Mouse (Mus musculus) testis, adult 2 months (tissue): Measurements from ENCODE around the gene Vmn1r76. TPM values are rescaled to one million over a fixed set of nuclear protein-coding genes. Genes with fewer than 3 reads are reported as not detected.

Source experiments
- H3K27ac ChIP-seq: fragments of 200-500 bp; 2 replicates; pipeline ENCODE4 v1.5.1; 2012; ENCODE audit warnings: low read depth, low read length; ENCODE audit not compliant: control insufficient read depth, insufficient read depth
- H3K27me3 ChIP-seq: fragments of 200-500 bp; 2 replicates; pipeline ENCODE4 v1.6.1; 2012; ENCODE audit warnings: mild to moderate bottlenecking, low read length, moderate library complexity; ENCODE audit not compliant: control insufficient read depth, insufficient read depth
- H3K36me3 ChIP-seq: fragments of 200-500 bp; 2 replicates; pipeline ENCODE4 v1.6.1; 2012; ENCODE audit warnings: mild to moderate bottlenecking, low read length; ENCODE audit not compliant: control insufficient read depth, insufficient read depth
- H3K4me1 ChIP-seq: fragments of 200-500 bp; 2 replicates; pipeline ENCODE4 v1.6.1; 2012; ENCODE audit warnings: low read length; ENCODE audit not compliant: control insufficient read depth, insufficient read depth
- H3K4me3 ChIP-seq: fragments of 200-500 bp; 2 replicates; pipeline ENCODE4 v1.5.1; 2012; ENCODE audit warnings: low read depth, mild to moderate bottlenecking, low read length, moderate library complexity, mixed read lengths; ENCODE audit not compliant: control insufficient read depth
- CTCF ChIP-seq: fragments of 200-500 bp; IDR thresholded peaks from 2 replicates; pipeline ENCODE4 v1.5.1; 2012; ENCODE audit warnings: low read depth, mild to moderate bottlenecking, inconsistent platforms, low read length, moderate library complexity; ENCODE audit not compliant: control insufficient read depth, insufficient read depth, insufficient replicate concordance
- POLR2A ChIP-seq: fragments of 200-500 bp; IDR thresholded peaks from 2 replicates; pipeline ENCODE4 v1.6.1; 2012; ENCODE audit warnings: low read depth, mild to moderate bottlenecking, inconsistent platforms, low read length, moderate library complexity; ENCODE audit not compliant: control insufficient read depth
- polyA plus RNA-seq: library from polyadenylated mRNA; depleted of rRNA; stranded (reverse); fragments of >200 nt; gene quantifications from 2 replicates; pipeline ENCODE4 v1.2.3, GENCODE M21; 2012; rRNA removed

Vmn1r76 gene
- polyA plus RNA-seq = 0.01 TPM in 1 of 2 replicates, not detected in the other

DNA sequence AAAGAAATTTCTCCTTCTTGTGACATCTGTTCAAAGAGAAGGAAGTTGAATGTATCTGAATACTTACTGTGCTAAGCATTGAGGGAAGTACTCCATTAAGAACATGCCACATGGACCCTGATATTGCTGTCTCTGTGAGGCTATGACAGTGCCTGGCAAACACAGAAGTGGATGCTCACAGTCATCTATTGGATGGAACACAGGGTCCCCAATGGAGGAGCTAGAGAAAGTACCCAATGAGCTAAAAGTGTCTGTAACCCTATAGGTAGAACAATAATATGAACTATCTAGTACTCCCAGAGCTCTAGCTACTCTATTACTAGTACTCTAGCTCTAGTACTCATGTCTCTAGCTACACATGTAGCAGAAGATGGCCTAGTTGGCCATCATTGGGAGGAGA lies at the start of gene Vmn1r76:
Vmn1r76 (minus strand) TSS at position 101 of the 400 bp plus-strand sequence.
- no peaks in the 10 kb centered on the region for H3K4me1 ChIP-seq
- TF ChIP-seq CTCF (no peak), POLR2A (no peak)
- no peak within 1 kb of the TSS for H3K27ac ChIP-seq
- no peaks in the 10 kb centered on the region for H3K27me3 ChIP-seq
- no peak within 1 kb of the TSS for H3K4me3 ChIP-seq
- H3K36me3 ChIP-seq = no peaks in the 10 kb centered on the region

DNA sequence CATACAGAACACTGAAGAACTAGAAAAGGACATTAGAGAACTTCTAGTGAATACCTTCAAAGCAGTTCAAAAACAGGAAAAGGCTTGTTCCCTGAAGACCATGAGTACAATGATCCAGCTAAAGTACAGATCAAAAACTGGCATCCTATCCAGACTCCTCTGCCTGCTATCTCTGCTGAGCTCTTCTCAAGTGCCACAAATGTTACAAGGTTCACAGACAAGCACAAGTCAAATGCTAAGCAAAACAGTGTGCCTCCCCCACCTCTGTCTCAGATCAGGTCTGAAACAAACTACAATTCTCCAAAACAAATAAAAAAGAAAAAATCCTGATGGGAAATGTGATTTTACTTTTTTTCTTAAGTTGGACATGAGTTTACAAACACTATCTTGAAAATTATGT lies 34.6 kb upstream of the Vmn1r76 start:
- TF ChIP-seq CTCF (no peak), POLR2A (no peak)
- Histone ChIP-seq H3K4me3 (no peak overlapping the region), H3K27ac (no peak overlapping the region), H3K36me3 (no peaks in the 10 kb centered on the region), H3K27me3 (no peaks in the 10 kb centered on the region), H3K4me1 (peaks cover 4% of the 10 kb centered on the region)

DNA sequence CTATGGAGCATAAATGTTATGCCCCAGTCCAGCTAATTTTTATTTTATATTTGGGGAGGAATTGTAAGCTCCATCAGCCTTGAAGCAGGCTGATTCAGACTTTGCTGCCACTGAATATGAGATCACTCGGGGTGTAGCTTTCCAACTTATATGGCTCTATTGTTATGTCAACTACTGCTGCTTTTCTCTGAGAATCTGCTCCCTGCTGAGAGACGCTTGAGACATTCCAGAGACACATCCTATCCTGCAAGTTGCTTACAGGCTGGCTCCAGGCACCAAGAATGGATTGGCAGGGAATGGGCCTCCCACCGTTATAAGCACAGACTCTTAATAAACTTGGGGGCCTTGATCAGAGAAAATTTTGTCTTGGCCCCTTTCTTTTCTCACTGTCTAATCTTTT lies 10.0 kb upstream of the Vmn1r76 start:
- H3K4me1 ChIP-seq = peaks cover 2% of the 10 kb centered on the region; the same call in 1 of the 2 replicates
- H3K27me3 ChIP-seq = no peaks in the 10 kb centered on the region
- H3K4me3 ChIP-seq = no peak overlapping the region
- no peak overlapping the region for H3K27ac ChIP-seq
- TF ChIP-seq POLR2A (no peak), CTCF (no peak)
- no peaks in the 10 kb centered on the region for H3K36me3 ChIP-seq

DNA sequence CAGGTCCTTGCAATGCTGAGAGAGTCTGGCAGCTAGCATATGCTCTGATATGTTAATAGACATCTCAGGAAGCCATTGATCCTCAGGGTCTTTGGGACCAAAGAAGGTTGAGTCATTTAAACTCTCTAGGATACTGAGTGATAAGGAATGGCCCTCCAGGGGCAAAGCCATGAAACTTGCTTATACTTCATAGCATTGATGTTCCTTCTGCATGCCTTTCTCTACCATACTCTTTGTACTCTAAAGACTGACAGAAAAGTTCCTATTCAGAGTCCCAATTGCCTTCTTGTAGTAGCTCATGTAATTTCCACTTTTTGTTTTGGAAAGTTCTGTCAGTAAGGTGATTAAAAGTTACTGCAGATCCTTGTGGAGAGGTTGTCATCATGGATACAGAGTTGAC lies 63.7 kb downstream of the Vmn1r76 start, which contains the start of gene Vmn1r75:
Vmn1r75 (plus strand) TSS at position 301 of the 400 bp plus-strand sequence.
- TF ChIP-seq POLR2A (no peak), CTCF (no peak)
- Histone ChIP-seq H3K27ac (no peak within 1 kb of the TSS), H3K4me3 (no peak within 1 kb of the TSS), H3K36me3 (no peaks in the 10 kb centered on the region), H3K27me3 (no peaks in the 10 kb centered on the region), H3K4me1 (no peaks in the 10 kb centered on the region)

Other genes starting within 250 kb of the Vmn1r76 start
- not detected in 2 replicates for gene Vmn1r73, start 207.9 kb downstream of the Vmn1r76 start, polyA plus RNA-seq
- not detected in 2 replicates for gene Vmn1r74, start 104.2 kb downstream of the Vmn1r76 start, polyA plus RNA-seq
- gene Vmn1r75, start 63.6 kb downstream of the Vmn1r76 start, polyA plus RNA-seq = not detected in 2 replicates
- not detected in 2 replicates for gene Vmn1r77, start 98.5 kb upstream of the Vmn1r76 start, polyA plus RNA-seq
- gene Vmn1r78, start 212.0 kb upstream of the Vmn1r76 start, polyA plus RNA-seq = not detected in 2 replicates
- not detected in 2 replicates for gene Vmn1r79, start 233.1 kb upstream of the Vmn1r76 start, polyA plus RNA-seq